Mouse (Mus musculus) heart, embryonic 10.5 days (tissue): ENCODE measurements around the gene Atoh7. TPM values are rescaled to one million over a fixed set of nuclear protein-coding genes. Genes with fewer than 3 reads are reported as not detected.

ENCODE experiments used
- DNase-seq: peaks from one replicate; pipeline ENCODE4 v3.0.0-alpha.2; 2017; ENCODE audit warnings: low spot score
- H3K27ac ChIP-seq: fragments of 300-500 bp; sonication (generic); 2 replicates; pipeline ENCODE4 v1.5.1; 2016; ENCODE audit warnings: mild to moderate bottlenecking
- H3K27me3 ChIP-seq: fragments of 300-500 bp; sonication (generic); 2 replicates; pipeline ENCODE4 v1.6.1; 2016; ENCODE audit warnings: mild to moderate bottlenecking; ENCODE audit not compliant: poor library complexity, insufficient read depth, severe bottlenecking
- H3K36me3 ChIP-seq: fragments of 300-500 bp; sonication (generic); 2 replicates; pipeline ENCODE4 v1.6.1; 2016; ENCODE audit warnings: mild to moderate bottlenecking, moderate library complexity
- H3K4me1 ChIP-seq: fragments of 300-500 bp; sonication (generic); 2 replicates; pipeline ENCODE4 v1.6.1; 2016; ENCODE audit warnings: mild to moderate bottlenecking
- H3K4me3 ChIP-seq: fragments of 300-500 bp; sonication (generic); 2 replicates; pipeline ENCODE4 v1.5.1; 2016; ENCODE audit warnings: mild to moderate bottlenecking, moderate library complexity
- H3K9me3 ChIP-seq: fragments of 300-500 bp; sonication (generic); 2 replicates; pipeline ENCODE4 v1.6.1; 2016; ENCODE audit warnings: mild to moderate bottlenecking, moderate library complexity
- WGBS: fragments of 180-500 bp; shearing (Covaris S2); methylation state at CpG from one replicate; pipeline ENCODE4 v1.1.7; 2016; 5-methylcytosine and 5-hydroxymethylcytosine counted together
- polyA plus RNA-seq: library from polyadenylated mRNA; unstranded; fragments of >200 nt; fragmentation: Nextera tagmentation; extraction: Ambion mirVana; gene quantifications from 2 replicates; pipeline ENCODE4 v1.2.1, GENCODE M21; 2016

Atoh7 gene
- polyA plus RNA-seq, 1 experiment from 2014 or later = not detected

- DNase-seq = peak; percentile 63
- Histone ChIP-seq H3K4me3 (no peak overlapping the region), H3K4me1 (no peaks in the 10 kb centered on the region), H3K27me3 (no peaks in the 10 kb centered on the region), H3K36me3 (peaks cover 3% of the 10 kb centered on the region; the same call in 1 of the 2 replicates), H3K27ac (no peak overlapping the region), H3K9me3 (no peaks in the 10 kb centered on the region)
- 82% methylated on average over 6 of the region's 6 CpGs for WGBS
Measured at GRCm38 (mm10) chr10:63113716-63114360, 14.4 kb downstream of the Atoh7 start.

- DNase-seq = peak; percentile 51
- H3K9me3 ChIP-seq = no peaks in the 10 kb centered on the region
- 85% methylated on average over 15 of the region's 15 CpGs for WGBS
Measured at GRCm38 (mm10) chr10:63115881-63116280, 16.4 kb downstream of the Atoh7 start.

GRCm38 (mm10) chr10:63116376-63116775, 16.9 kb downstream of the Atoh7 start:
- Histone ChIP-seq H3K9me3 (no peaks in the 10 kb centered on the region), H3K27ac (no peak overlapping the region), H3K4me3 (no peak overlapping the region), H3K36me3 (peaks cover 3% of the 10 kb centered on the region; the same call in 1 of the 2 replicates), H3K4me1 (no peaks in the 10 kb centered on the region), H3K27me3 (no peaks in the 10 kb centered on the region)
- no peak for DNase-seq
- WGBS = 89% methylated on average over 9 of the region's 9 CpGs

More at GRCm38 (mm10) chr10:63115881-63116280, 16.4 kb downstream of the Atoh7 start:
- H3K27me3 ChIP-seq = no peaks in the 10 kb centered on the region
- H3K36me3 ChIP-seq = peaks cover 3% of the 10 kb centered on the region; the same call in 1 of the 2 replicates
- no peak overlapping the region for H3K27ac ChIP-seq
- no peaks in the 10 kb centered on the region for H3K4me1 ChIP-seq
- no peak overlapping the region for H3K4me3 ChIP-seq

- Histone ChIP-seq H3K4me1 (no peaks in the 10 kb centered on the region), H3K4me3 (no peak overlapping the region), H3K36me3 (peaks cover 3% of the 10 kb centered on the region; the same call in 1 of the 2 replicates), H3K9me3 (no peaks in the 10 kb centered on the region), H3K27ac (no peak overlapping the region), H3K27me3 (no peaks in the 10 kb centered on the region)
- no peak for DNase-seq
- WGBS = 91% methylated on average over 8 of the region's 8 CpGs
Measured at GRCm38 (mm10) chr10:63117583-63117982, 18.1 kb downstream of the Atoh7 start.

DNA sequence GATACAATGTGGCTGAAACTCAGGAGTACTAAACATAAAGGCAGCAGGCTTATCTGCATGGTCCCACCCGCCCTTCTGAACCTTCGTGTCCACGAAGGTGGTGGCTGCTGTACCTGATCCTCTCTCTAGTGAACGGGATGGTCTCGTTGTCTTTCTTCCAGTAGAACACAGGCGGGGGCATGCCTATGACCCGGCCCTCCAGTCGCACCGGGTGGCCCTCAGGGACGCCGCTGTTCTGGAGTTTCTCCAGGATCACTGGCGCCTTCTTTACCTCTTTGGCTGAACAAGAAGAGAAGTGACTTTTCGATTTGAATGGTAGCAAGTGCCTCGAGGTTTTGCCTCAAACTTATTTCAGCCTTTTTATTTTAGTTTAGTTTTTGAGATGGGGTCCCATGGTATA, 20.5 kb downstream of the Atoh7 start:
- no peaks in the 10 kb centered on the region for H3K4me1 ChIP-seq
- no peak for DNase-seq
- WGBS = 74% methylated on average over 14 of the region's 14 CpGs
- H3K27me3 ChIP-seq = no peaks in the 10 kb centered on the region
- H3K9me3 ChIP-seq = no peaks in the 10 kb centered on the region
- H3K4me3 ChIP-seq = no peak overlapping the region
- H3K36me3 ChIP-seq = peaks cover 3% of the 10 kb centered on the region; the same call in 1 of the 2 replicates
- H3K27ac ChIP-seq = no peak overlapping the region

- H3K27me3 ChIP-seq = no peaks in the 10 kb centered on the region
- no peak overlapping the region for H3K4me3 ChIP-seq
- no peaks in the 10 kb centered on the region for H3K9me3 ChIP-seq
- H3K36me3 ChIP-seq = peaks cover 3% of the 10 kb centered on the region; the same call in 1 of the 2 replicates
- DNase-seq = no peak
- no peaks in the 10 kb centered on the region for H3K4me1 ChIP-seq
- no peak overlapping the region for H3K27ac ChIP-seq
- 80% methylated on average over 14 of the region's 14 CpGs for WGBS
Measured at GRCm38 (mm10) chr10:63121961-63122360, 22.5 kb downstream of the Atoh7 start.

- H3K36me3 ChIP-seq = 0 out of 2 replicates have a peak, but pooled peaks cover under 1% of the 10 kb centered on the region
- no peak overlapping the region for H3K27ac ChIP-seq
- H3K4me3 ChIP-seq = no peak overlapping the region
- H3K4me1 ChIP-seq = no peaks in the 10 kb centered on the region
- no peaks in the 10 kb centered on the region for H3K27me3 ChIP-seq
- WGBS = 28% methylated on average over 8 of the region's 8 CpGs
- DNase-seq = no peak
- H3K9me3 ChIP-seq = no peaks in the 10 kb centered on the region
Measured at GRCm38 (mm10) chr10:63122516-63122915, 23.1 kb downstream of the Atoh7 start.

- no peaks in the 10 kb centered on the region for H3K4me1 ChIP-seq
- no peaks in the 10 kb centered on the region for H3K27me3 ChIP-seq
- H3K9me3 ChIP-seq = no peaks in the 10 kb centered on the region
- no peak overlapping the region for H3K4me3 ChIP-seq
- no peak overlapping the region for H3K27ac ChIP-seq
- WGBS = 86% methylated on average over 8 of the region's 8 CpGs
- no peak for DNase-seq
- H3K36me3 ChIP-seq = no peaks in the 10 kb centered on the region
Measured at GRCm38 (mm10) chr10:63123141-63123540, 23.7 kb downstream of the Atoh7 start.

DNA sequence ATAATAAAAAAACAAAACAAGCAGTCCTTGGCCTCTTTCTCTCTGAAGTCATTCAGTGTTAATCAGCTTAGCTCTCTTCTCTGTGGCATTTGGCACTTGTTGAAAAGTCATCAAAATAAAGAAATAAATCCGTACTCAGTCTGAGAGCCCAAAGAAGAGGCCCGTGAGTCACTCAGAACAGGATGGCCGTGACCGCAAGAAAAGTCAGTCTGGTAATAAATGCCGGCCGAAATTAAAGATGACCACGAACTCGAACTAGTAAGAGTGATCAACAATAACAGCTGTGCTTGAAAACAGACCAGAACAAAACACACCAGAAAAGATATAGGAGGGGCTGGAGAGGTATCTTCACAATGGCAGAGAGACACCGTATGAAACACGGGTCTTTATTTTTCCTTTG, 24.6 kb downstream of the Atoh7 start:
- H3K27me3 ChIP-seq = no peaks in the 10 kb centered on the region
- no peak for DNase-seq
- no peaks in the 10 kb centered on the region for H3K4me1 ChIP-seq
- H3K36me3 ChIP-seq = no peaks in the 10 kb centered on the region
- H3K9me3 ChIP-seq = no peaks in the 10 kb centered on the region
- whole genome bisulfite sequencing = 90% methylated on average over 10 of the region's 10 CpGs
- no peak overlapping the region for H3K4me3 ChIP-seq
- no peak overlapping the region for H3K27ac ChIP-seq

DNA sequence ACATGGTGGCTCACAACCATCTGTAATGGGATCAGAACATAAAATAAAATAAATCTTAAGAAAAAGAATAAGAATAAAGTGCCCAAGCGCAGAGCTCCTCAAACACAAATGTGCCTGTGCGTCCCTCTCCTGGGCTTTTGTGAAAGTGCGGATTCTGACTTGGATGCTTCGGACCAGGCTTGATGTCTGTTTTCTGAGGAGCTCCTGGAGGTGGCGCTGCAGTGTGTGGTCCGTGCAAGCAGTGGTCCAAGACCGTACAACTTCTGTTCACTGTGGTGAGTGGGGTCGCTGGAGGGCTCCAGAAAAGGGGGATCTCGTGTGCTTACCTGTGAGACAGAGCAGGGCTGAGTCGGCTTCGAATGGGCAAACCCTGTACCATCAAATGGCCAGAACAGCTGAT, 25.9 kb downstream of the Atoh7 start:
- H3K9me3 ChIP-seq = no peaks in the 10 kb centered on the region
- no peak overlapping the region for H3K4me3 ChIP-seq
- no peak overlapping the region for H3K27ac ChIP-seq
- H3K4me1 ChIP-seq = no peaks in the 10 kb centered on the region
- H3K36me3 ChIP-seq = no peaks in the 10 kb centered on the region
- peak; percentile 63 for DNase-seq
- no peaks in the 10 kb centered on the region for H3K27me3 ChIP-seq
- 41% methylated on average over 11 of the region's 11 CpGs for WGBS

DNA sequence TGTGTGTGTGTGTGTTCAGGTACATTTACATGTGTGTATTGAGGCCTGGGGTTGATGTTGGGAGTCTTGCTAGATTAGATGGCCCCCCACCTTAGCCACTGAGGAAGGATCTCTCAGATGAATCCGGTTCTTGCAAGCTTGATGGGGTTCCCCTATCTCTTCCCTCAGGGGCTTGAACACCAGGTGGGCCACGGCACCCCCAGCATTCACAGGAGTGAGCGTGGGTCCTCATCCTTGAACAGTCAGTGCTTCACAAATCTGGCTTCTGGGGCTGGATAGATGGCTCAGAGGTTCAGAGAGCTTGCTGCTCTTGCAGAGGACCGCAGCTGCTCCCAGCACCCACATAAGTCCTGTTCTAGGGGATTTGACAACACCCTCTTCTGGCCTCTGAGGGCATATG, 26.7 kb downstream of the Atoh7 start:
- H3K4me1 ChIP-seq = no peaks in the 10 kb centered on the region
- H3K4me3 ChIP-seq = no peak overlapping the region
- DNase-seq = peak; percentile 57
- no peaks in the 10 kb centered on the region for H3K27me3 ChIP-seq
- WGBS = 80% methylated on average over 4 of the region's 4 CpGs
- no peak overlapping the region for H3K27ac ChIP-seq
- H3K36me3 ChIP-seq = no peaks in the 10 kb centered on the region
- no peaks in the 10 kb centered on the region for H3K9me3 ChIP-seq

DNA sequence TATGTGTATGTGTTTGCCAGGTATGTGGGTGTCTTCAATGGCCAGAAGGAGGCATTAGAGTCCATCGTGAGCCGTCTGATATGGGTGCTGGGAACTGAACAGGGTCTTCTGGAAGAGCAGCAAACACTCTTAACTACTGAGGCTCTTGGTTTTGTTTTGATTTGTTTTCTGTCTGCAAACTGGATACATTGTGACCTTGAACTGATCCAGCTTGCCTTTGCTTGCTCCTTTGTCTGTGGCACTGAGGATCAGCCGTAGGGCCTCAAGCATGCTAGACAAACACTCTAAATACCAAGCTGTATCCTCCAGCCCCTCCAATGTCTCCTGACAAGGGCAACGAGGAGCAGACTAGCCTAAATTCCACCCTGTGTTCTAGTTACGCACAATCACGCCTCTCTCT, 27.7 kb downstream of the Atoh7 start:
- Histone ChIP-seq H3K4me3 (no peak overlapping the region), H3K36me3 (no peaks in the 10 kb centered on the region), H3K4me1 (no peaks in the 10 kb centered on the region), H3K9me3 (no peaks in the 10 kb centered on the region), H3K27ac (no peak overlapping the region), H3K27me3 (no peaks in the 10 kb centered on the region)
- WGBS = 88% methylated on average over 6 of the region's 6 CpGs
- DNase-seq = peak; percentile 54

GRCm38 (mm10) chr10:63128256-63128655, 28.8 kb downstream of the Atoh7 start:
- Histone ChIP-seq H3K27me3 (no peaks in the 10 kb centered on the region), H3K4me1 (no peaks in the 10 kb centered on the region), H3K36me3 (no peaks in the 10 kb centered on the region), H3K9me3 (no peaks in the 10 kb centered on the region), H3K4me3 (no peak overlapping the region), H3K27ac (no peak overlapping the region)
- WGBS = 57% methylated on average over 7 of the region's 7 CpGs
- DNase-seq = peak; percentile 72

DNA sequence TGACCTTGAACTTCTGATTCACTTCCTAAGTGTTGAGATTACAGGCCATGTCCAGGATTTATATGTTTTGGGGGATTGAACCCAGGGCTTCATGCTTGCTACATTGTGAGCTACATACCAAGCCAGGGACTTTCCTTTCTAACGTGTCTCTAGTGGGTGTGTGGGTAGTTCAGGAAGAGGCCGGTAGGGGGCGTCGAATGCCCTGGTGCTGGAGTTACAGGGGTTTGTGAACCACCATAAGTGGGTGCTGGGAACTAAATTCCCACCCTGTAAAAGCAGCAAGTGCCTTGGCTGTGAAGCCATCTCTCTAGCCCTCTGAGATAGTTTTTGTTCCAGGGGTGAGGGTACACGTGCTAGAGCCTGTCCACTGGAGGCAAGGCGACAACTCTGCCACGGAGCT, 31.0 kb downstream of the Atoh7 start:
- WGBS = 67% methylated on average over 7 of the region's 7 CpGs
- peaks cover under 1% of the 10 kb centered on the region; the same call in 1 of the 2 replicates for H3K27me3 ChIP-seq
- H3K36me3 ChIP-seq = no peaks in the 10 kb centered on the region
- H3K9me3 ChIP-seq = no peaks in the 10 kb centered on the region
- peak; percentile 41 for DNase-seq
- no peaks in the 10 kb centered on the region for H3K4me1 ChIP-seq
- H3K27ac ChIP-seq = no peak overlapping the region
- no peak overlapping the region for H3K4me3 ChIP-seq
